Mouse (Mus musculus) bone marrow macrophage, adult 2 months (primary cell): ENCODE measurements at regions not wholly inside any gene's neighbourhood (a gene's known extent, or its start where the extent isn't known, plus 50 kb on each side); places are given as distances from the start of the nearest gene placed in this dataset.

Source experiments
- CTCF ChIP-seq: IDR thresholded peaks from 2 replicates; pipeline ENCODE4 v1.5.1; 2012; ENCODE audit warnings: low read depth, mild to moderate bottlenecking, low read length, moderate library complexity
- POLR2A ChIP-seq: IDR thresholded peaks from 2 replicates; pipeline ENCODE4 v1.6.1; 2012; ENCODE audit warnings: mild to moderate bottlenecking, low read depth, low read length, borderline replicate concordance

DNA sequence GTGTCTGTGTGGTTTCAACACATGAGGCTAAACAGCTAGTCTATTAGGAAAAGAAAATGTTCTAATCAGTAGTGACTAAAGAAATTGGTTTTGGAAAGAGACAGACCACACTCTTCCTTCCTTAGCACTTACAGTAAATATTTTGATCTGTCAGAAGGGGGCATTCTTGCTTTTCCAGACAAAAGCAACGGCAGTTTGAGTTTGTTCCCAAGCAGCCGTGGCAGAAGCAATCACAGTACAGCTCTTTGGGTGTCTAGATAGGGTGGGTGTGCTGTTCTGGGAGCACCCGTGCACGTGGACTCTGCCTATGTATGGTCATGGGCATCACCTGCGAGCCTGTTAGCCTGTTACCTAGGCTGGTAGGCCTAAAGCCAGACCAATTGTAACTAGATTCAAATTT lies 83.2 kb upstream of the Papolg start:
- no peak for TF ChIP-seq CTCF
- TF ChIP-seq POLR2A: no peak
